Mouse (Mus musculus) adrenal gland (tissue): ENCODE results near the gene Shc2.

ENCODE experiments used
- intact Hi-C: fragments of 180-260 bp; cut with DNase I; formaldehyde crosslinking; loops from one replicate; pipeline ENCODE4 v1.15.1; 2025

Gene Shc2

DNA sequence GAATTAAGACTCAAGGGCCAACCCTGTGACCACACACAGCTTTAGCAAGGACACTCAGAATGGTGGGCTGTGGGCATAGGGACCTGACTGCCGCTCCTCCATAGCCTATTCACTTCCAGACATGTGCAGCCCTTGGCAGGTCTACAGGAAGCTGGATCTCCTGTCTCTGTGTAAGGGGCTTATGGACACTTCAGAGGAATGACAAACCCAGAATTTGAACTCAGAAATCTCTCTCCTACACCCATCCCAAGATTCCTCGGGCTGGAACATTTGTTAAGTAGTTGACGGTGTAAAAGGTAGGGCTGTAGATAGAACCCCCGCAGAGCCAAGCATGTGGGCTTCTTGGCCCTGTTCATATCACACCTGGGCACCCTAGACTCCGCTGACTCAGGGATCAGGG is 21.3 kb downstream of the Shc2 start:
- intact Hi-C loops: no loop called here

DNA sequence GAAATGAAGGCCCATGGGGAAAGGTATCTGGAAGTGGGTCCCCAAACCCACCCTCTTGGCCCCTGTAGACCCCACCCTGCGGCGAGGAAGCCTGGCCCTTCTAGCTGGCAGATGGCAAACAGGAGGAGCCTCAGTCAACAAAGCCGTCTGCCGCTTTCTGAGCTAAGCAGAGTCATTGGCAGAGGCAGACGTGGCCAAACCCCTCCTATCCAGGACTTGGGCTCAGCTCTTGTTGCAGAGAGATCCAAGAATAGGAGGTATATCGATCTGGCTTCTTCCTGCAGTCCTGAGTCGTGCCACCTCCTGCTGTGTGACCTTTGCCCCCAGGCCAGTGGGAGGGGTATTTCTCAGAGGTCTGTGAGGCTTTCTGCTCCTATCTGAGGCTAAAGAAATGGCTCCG is 21.9 kb downstream of the Shc2 start:
- intact Hi-C loops: no loop called here

- intact Hi-C loops: loop anchor here (5.0 kb wide), 1 partner anchor 33 kb away; the partner anchor contains the start of gene Odf3l2
Observed at GRCm38 (mm10) chr10:79614305-79614643, 23.4 kb downstream of the Shc2 start.

DNA sequence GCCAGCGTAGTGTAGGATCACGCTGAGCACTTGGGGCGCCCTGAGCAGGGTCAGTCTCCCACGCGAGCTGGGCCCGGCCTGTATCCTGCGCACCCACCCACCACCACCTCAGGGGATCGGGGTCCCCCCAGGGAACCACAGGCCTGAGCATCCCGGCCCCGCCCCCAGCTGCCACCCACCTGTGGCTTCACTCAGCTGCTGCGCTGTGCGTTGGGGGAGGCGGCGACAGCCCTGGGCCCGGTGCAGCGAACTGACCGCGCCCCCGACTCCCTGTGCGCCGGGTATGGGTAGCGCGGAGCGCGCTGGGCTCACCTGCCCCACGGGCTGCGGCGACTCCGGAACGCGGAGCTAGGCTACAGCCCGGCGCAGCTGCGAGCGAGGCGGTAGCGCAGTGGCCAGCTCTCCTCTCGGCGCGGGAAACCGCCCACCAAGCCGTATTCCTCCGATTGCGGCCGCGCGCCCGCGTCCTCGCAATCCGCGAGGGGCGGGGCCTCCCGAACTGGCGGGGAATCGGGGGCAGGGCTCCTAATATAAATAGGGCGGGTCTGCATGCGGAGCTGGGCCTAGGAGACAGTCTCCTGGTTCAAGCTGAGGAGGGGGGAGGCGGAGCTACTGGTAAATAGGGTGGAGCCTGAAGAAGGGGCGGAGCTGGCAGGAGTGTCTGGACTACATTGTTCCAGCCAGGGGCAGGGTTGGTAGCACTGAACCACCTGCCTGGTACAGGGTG is 24.0 kb downstream of the Shc2 start, which contains the start of gene C2cd4c:
Gene C2cd4c, minus strand, starts transcription at position 448 of the 727 bp plus-strand sequence.
- intact Hi-C loops: loop anchor here (5.0 kb wide), 1 partner anchor 34 kb away; the partner anchor contains the start of gene Odf3l2

- intact Hi-C loops: loop anchor here (5.0 kb wide), 1 partner anchor 35 kb away; the partner anchor contains the start of gene Odf3l2
Observed at GRCm38 (mm10) chr10:79612192-79613135, 25.3 kb downstream of the Shc2 start.

- intact Hi-C loops: loop anchor here (5.0 kb wide), 1 partner anchor 36 kb away; the partner anchor contains the start of gene Odf3l2
Observed at GRCm38 (mm10) chr10:79611296-79611695, 26.4 kb downstream of the Shc2 start.

DNA sequence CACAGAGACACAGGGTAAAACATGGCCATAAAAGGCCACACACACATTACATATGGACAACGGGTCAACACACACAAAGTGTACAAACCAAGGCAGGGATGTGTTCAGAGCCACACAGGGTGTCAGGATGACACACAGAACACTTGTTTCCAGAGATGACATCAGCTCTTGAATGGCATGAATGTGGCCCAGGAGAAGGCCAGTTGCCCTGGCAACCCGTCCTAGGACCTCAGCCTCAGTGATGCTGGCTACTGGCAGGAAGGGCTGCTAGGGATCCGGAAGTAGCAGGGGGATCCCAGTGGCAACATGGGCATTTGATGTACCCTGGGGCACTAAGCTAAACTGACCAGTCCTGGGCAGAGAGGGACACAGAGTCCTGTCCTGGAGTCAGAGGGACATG is 28.4 kb downstream of the Shc2 start:
- intact Hi-C loops: no loop called here

- intact Hi-C loops: no loop called here
Observed at GRCm38 (mm10) chr10:79607892-79608291, 29.8 kb downstream of the Shc2 start.

GRCm38 (mm10) chr10:79606537-79606936 is 31.2 kb downstream of the Shc2 start:
- intact Hi-C loops: no loop called here

DNA sequence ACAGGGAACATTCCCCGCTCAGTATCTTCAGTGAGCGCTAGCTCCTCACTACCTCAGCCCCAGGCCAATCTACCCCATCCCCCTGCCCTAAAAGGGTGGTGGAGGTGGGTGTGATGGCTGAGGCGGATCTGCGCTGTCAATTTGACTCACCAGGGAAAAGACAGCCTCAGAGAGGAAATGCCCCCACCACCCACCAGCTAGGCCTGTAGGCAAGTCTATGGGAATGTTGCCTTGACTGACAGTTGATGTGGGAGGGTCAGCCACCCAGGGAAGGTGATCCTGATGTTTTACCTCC is 39.8 kb downstream of the Shc2 start:
- intact Hi-C loops: loop anchor here (5.0 kb wide), 1 partner anchor 69 kb away; the partner anchor contains the start of gene Tpgs1

DNA sequence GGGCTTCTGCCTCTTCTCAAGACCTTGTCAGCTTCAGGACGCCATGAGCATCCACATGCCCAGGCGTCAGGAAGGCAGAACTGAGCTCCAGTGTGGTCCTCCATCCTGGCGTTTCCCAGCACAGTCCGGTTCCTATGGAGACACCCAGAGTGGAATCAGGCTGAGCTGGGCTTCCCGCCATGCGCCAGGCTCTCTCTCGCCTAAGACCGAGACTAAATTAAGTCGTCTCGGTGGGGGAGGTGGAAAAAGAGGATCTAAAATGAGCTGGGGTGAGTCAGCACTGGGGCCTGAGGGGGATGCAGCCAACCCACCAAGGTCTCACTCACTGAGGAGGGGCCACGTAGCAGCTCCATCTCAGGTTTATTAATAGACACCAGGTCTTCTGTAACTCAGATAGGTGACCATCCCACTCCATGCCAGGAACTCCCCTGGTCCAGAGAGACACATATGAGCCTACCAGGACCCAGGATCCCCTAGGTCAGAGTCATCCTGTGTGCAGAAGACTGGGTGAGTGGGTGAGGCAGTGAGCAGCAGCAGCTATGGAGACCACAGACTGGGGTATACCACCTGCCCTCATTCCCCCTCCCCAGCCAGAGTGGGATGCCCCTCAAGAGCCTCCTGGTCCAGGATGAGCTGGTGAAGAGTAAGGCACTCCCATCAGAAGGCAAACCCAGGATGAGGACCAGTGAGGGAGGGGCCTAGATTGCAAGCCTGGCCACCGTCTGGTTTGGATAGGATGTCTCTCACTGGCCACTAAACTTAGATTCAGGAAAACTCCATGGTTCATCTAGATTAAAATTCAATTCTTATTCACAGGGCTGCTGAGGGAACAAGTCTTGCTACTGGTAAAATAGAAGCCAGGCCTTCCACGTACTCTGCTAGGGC is 40.4 kb downstream of the Shc2 start:
- intact Hi-C loops: loop anchor here (5.0 kb wide), 1 partner anchor 70 kb away; the partner anchor contains the start of gene Tpgs1

DNA sequence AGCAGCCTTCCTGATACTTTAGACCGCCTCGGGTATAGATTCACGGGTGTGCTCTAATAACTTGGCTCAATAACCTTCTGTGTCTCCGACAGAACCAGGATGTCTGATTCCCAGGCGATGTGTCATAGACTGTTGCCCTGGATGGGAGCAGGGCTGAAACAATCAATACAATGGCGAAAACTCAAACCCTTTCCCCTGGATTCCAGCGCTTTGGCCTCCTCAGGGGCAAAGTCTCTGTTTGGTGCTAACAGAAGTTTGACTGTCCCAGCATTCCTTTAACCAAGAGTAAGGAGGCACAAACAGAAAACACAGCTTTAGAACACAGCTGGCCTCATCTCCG is 42.2 kb downstream of the Shc2 start:
- intact Hi-C loops: loop anchor here (2.0 to 5.0 kb wide), 2 partner anchors 53 to 72 kb away; partner anchors contain the start of gene Tpgs1

GRCm38 (mm10) chr10:79594872-79595589 is 42.7 kb downstream of the Shc2 start:
- intact Hi-C loops: loop anchor here (2.0 to 5.0 kb wide), 2 partner anchors 54 to 72 kb away; partner anchors contain the start of gene Tpgs1

- intact Hi-C loops: loop anchor here (2.0 kb wide), 1 partner anchor 55 kb away; no protein-coding TSS in a partner anchor
Observed at GRCm38 (mm10) chr10:79594111-79594510, 43.6 kb downstream of the Shc2 start.

- intact Hi-C loops: no loop called here
Observed at GRCm38 (mm10) chr10:79590702-79591101, 47.0 kb downstream of the Shc2 start.

DNA sequence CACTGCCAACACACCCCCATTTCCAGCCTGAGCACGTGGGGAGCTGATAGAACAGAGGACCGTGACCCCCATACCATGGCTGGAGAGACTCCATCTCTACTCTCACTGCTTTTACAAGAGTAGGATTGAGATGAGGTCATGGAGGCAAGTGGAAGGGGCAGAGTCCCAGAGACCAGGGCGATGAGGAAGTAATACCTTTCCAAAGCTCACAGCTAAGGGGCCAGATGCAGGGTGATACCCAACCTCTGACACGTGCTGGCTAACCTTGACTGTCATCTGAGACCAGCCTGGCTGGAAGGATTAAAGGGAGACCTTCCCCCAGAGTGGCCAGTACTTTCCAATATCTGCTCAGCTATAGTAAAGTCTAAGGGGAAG is 50.0 kb downstream of the Shc2 start:
- intact Hi-C loops: no loop called here

DNA sequence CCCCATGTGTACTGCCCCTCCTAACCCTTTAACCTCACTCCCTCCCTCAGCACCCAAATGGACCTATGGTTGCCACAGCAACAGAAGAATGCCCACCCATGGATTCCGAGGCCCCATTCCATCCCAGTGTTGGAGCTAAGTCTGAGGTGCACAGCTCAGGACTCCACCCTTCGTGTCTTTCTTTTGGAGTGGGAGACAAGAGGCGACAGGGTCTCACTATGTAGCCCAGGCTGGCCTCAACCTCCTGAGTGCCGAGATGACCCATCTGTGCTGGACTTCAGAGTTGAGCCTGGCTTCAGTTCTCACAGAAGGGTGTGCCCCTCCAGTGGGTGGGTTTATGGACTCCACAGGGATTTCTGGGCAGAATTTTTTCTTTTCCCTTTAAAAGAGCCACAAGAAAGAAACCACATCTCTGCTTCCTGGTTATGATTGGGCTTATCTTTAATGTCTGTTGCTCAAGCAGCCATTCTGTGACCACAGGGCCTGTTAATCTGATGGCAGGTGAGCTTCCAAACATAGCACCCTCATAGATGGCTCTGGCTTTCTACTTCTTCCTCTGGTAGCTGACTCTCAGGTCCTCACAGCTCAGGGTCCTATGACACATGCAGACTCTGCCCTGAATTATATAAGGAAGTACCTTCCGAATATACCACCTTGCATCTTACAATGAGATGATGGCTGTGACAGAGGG is 50.5 kb downstream of the Shc2 start, which contains the start of gene Theg:
Gene Theg, minus strand, starts transcription at position 271 of the 691 bp plus-strand sequence.
- intact Hi-C loops: no loop called here

- intact Hi-C loops: no loop called here
Observed at GRCm38 (mm10) chr10:79586243-79586642, 51.5 kb downstream of the Shc2 start.

DNA sequence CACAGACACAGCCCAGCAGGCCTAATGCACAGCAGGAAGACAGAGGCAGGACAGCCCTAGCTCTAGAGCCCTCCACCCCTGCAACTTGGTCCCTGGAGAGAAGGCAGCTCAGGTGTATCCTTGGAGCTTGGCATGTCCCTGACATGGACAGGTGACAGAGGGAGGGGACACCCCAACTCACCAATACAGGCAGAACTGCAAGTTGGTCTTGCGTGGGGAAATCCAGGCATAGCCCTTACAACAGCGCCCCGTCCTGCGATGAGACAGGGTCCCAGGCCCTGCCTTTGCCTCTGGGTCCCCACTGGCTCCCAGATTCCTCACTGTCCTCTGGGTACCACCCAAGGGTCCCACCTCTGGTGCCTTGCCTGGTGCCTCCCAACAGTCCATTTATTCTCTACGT is 52.0 kb downstream of the Shc2 start:
- intact Hi-C loops: no loop called here

DNA sequence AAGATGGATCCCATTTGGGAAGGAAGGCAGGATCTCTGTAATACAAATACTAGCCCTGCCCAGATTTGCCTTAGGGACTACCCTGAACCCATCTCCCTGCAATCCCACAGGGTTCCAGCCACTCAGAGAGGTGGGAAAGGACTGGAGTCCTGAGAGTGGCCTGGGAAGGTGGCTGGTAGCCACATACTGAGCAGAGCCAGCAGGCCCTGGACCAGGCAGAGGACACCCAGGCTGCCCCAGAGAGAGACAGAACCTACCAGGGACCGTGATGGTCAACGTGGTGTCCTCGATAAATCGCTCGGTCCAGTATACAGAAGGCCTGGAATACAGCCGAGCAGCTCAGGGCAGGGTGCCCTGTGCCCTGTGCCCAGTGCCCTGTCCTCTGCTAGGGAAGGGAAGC is 52.6 kb downstream of the Shc2 start:
- intact Hi-C loops: no loop called here
